Mouse (Mus musculus): ENCODE measurements around the gene Rnf144a.

GRCm38 (mm10) chr12:26367361-26367760, 47.7 kb downstream of the Rnf144a start:
- no peak for TF ChIP-seq CTCF (IDR thresholded peaks at IDR 0.05; ENCODE audit: control insufficient read depth, insufficient read depth, insufficient replicate concordance, low read depth, low read length)
- no peak for TF ChIP-seq POLR2A (IDR thresholded peaks at IDR 0.05; ENCODE audit: control insufficient read depth, low read depth, low read length)

Data from testis, adult 2 months (tissue).